ENCODE assay signal across 1 mouse cellular context in genomic region chr1:54912290-54913062, GRCm38 (mm10).
TF ChIP-seq lines count a peak whose summit lies in the region.

No protein-coding gene starts in this region.

TF ChIP-seq in CH12.LX, 34 proteins besides CTCF, POLR2A, EP300 and RAD21 (continued from another document):
- TF ChIP-seq IRF4 (IDR thresholded peaks at IDR 0.05; ENCODE audit: low read depth, low read length) (no peak), BHLHE40 (IDR thresholded peaks at IDR 0.05; ENCODE audit: low read depth, low read length) (no peak), NRF1 (IDR thresholded peaks at IDR 0.05; ENCODE audit: low read depth, low read length) (no peak), ZNF384 (IDR thresholded peaks at IDR 0.05; ENCODE audit: low read depth, low read length) (no peak), KAT2A (IDR thresholded peaks at IDR 0.05; ENCODE audit: insufficient replicate concordance, low read length) (no peak), CHD2 (IDR thresholded peaks at IDR 0.05; ENCODE audit: low read length) (no peak), MAFK (IDR thresholded peaks at IDR 0.05; ENCODE audit: insufficient replicate concordance, low read length) (no peak), MXI1 (IDR thresholded peaks at IDR 0.05; ENCODE audit: low read depth, low read length) (peak; percentile 55; the same call in 1 of the 2 replicates), JUND (conservative IDR thresholded peaks at IDR 0.05; ENCODE audit: low read depth, low read length) (no peak), HCFC1 (IDR thresholded peaks at IDR 0.05; ENCODE audit: low read depth, low read length) (no peak), GABPA (IDR thresholded peaks at IDR 0.05; ENCODE audit: insufficient replicate concordance, low read depth, low read length) (no peak)
TF ChIP-seq in CH12.LX: peak in this region for 4.
